Mouse (Mus musculus) MEL (cell line): ENCODE data around the gene Gm11549. TPM values are rescaled to one million over a fixed set of nuclear protein-coding genes. Genes with fewer than 3 reads are reported as not detected.

ENCODE experiments used
- DNase-seq: peaks from one replicate; pipeline ENCODE4 v3.0.0; 2011; ENCODE audit warnings: low read depth, low spot score
- H3K27ac ChIP-seq: 2 replicates; pipeline ENCODE4 v1.5.1; 2012; ENCODE audit warnings: low read depth, mild to moderate bottlenecking, control low read depth, low read length, moderate library complexity; ENCODE audit not compliant: control insufficient read depth
- H3K27me3 ChIP-seq, 2 experiments: fragments of 150-350 bp in 1 of 2; sonication (generic) in 1 of 2; 2 replicates each; pipeline ENCODE4 v1.6.1; 2012; ENCODE audit warnings: low read length in 2 of 2, mild to moderate bottlenecking in 2 of 2, improper control_type of control experiment in 1 of 2, moderate library complexity in 1 of 2; ENCODE audit not compliant: insufficient read depth in 2 of 2, control insufficient read depth in 1 of 2
- H3K36me3 ChIP-seq, 2 experiments: 2 replicates each; pipeline ENCODE4 v1.6.1; 2012 to 2014; ENCODE audit warnings: low read length in 2 of 2, improper control_type of control experiment in 1 of 2, inconsistent platforms in 1 of 2, mild to moderate bottlenecking in 1 of 2; ENCODE audit not compliant: insufficient read depth in 2 of 2, control insufficient read depth in 1 of 2
- H3K4me1 ChIP-seq, 2 experiments: fragments of 150-350 bp in 1 of 2; sonication (generic) in 1 of 2; 2 replicates each; pipeline ENCODE4 v1.6.1; 2012; ENCODE audit warnings: low read length in 2 of 2, improper control_type of control experiment in 1 of 2, mild to moderate bottlenecking in 1 of 2; ENCODE audit not compliant: insufficient read depth in 2 of 2, control insufficient read depth in 1 of 2
- H3K4me3 ChIP-seq, 2 experiments: fragments of 150-350 bp in 1 of 2; sonication (generic) in 1 of 2; 2 replicates each; pipeline ENCODE4 v1.5.1; 2012; ENCODE audit warnings: low read depth in 2 of 2, low read length in 2 of 2, mild to moderate bottlenecking in 2 of 2, moderate library complexity in 2 of 2, control low read depth in 1 of 2, improper control_type of control experiment in 1 of 2; ENCODE audit not compliant: control insufficient read depth in 1 of 2, insufficient read depth in 1 of 2
- H3K79me2 ChIP-seq: 2 replicates; pipeline ENCODE4 v1.6.1; 2012; ENCODE audit warnings: mild to moderate bottlenecking, low read length, moderate library complexity; ENCODE audit not compliant: control insufficient read depth, poor library complexity, insufficient read depth
- H3K9ac ChIP-seq: 2 replicates; pipeline ENCODE4 v1.6.1; 2012; ENCODE audit warnings: low read depth, mild to moderate bottlenecking, control low read depth, low read length, moderate library complexity; ENCODE audit not compliant: control insufficient read depth, poor library complexity, severe bottlenecking
- H3K9me3 ChIP-seq: fragments of 150-350 bp; sonication (generic); replicated peaks from 2 replicates; pipeline ENCODE4 v1.6.1; 2012; ENCODE audit warnings: mild to moderate bottlenecking, low read length, improper control_type of control experiment, moderate library complexity; ENCODE audit not compliant: insufficient read depth
- CHD2 ChIP-seq: IDR thresholded peaks from 2 replicates; pipeline ENCODE4 v1.6.1; 2011; ENCODE audit warnings: low read length, improper control_type of control experiment
- CTCF ChIP-seq, 3 experiments: IDR thresholded peaks in 2 of 3; conservative IDR thresholded peaks in 1 of 3; 2 replicates each; pipeline ENCODE4 v1.5.1; 2011 to 2012; ENCODE audit warnings: low read length in 3 of 3, low read depth in 2 of 3, mild to moderate bottlenecking in 2 of 3, improper control_type of control experiment in 1 of 3, inconsistent platforms in 1 of 3, mixed read lengths in 1 of 3, moderate library complexity in 1 of 3; ENCODE audit not compliant: control insufficient read depth in 1 of 3, insufficient read depth in 1 of 3, poor library complexity in 1 of 3, severe bottlenecking in 1 of 3
- ELF1 ChIP-seq: IDR thresholded peaks from 2 replicates; pipeline ENCODE4 v1.6.1; 2014; ENCODE audit warnings: low read depth, mild to moderate bottlenecking, inconsistent platforms, low read length, improper control_type of control experiment, moderate library complexity
- EP300 ChIP-seq, 2 experiments: IDR thresholded peaks; 2 replicates each; pipeline ENCODE4 v1.6.1; 2011; ENCODE audit warnings: improper control_type of control experiment in 2 of 2, low read length in 2 of 2, low read depth in 1 of 2, mild to moderate bottlenecking in 1 of 2
- ETS1 ChIP-seq: IDR thresholded peaks from 2 replicates; pipeline ENCODE4 v1.6.1; 2012; ENCODE audit warnings: low read depth, mild to moderate bottlenecking, inconsistent platforms, low read length, improper control_type of control experiment, moderate library complexity
- GABPA ChIP-seq: IDR thresholded peaks from 2 replicates; pipeline ENCODE4 v1.6.1; 2012; ENCODE audit warnings: low read depth, mild to moderate bottlenecking, inconsistent platforms, low read length, improper control_type of control experiment, moderate library complexity
- MAFK ChIP-seq: IDR thresholded peaks from 2 replicates; pipeline ENCODE4 v1.6.1; 2011; ENCODE audit warnings: low read depth, mild to moderate bottlenecking, low read length, improper control_type of control experiment, borderline replicate concordance
- MEF2A ChIP-seq: IDR thresholded peaks from 2 replicates; pipeline ENCODE4 v1.6.1; 2014; ENCODE audit warnings: low read depth, mild to moderate bottlenecking, inconsistent platforms, low read length, improper control_type of control experiment; ENCODE audit not compliant: poor library complexity, insufficient replicate concordance, severe bottlenecking; ENCODE audit errors: extremely low read depth
- MXI1 ChIP-seq: IDR thresholded peaks from 2 replicates; pipeline ENCODE4 v1.6.1; 2011; ENCODE audit warnings: mild to moderate bottlenecking, low read depth, low read length, improper control_type of control experiment
- NELFE ChIP-seq: IDR thresholded peaks from 2 replicates; pipeline ENCODE4 v1.6.1; 2011; ENCODE audit warnings: low read depth, low read length, improper control_type of control experiment
- NRF1 ChIP-seq: IDR thresholded peaks from 2 replicates; pipeline ENCODE4 v1.6.1; 2014; ENCODE audit warnings: low read depth, mild to moderate bottlenecking, inconsistent platforms, low read length, improper control_type of control experiment, moderate library complexity; ENCODE audit not compliant: poor library complexity, insufficient read depth, severe bottlenecking
- POLR2AphosphoS2 ChIP-seq: IDR thresholded peaks from 2 replicates; pipeline ENCODE4 v1.6.1; 2011; ENCODE audit warnings: low read length, improper control_type of control experiment
- SIN3A ChIP-seq: IDR thresholded peaks from 2 replicates; pipeline ENCODE4 v1.6.1; 2012; ENCODE audit warnings: low read length, improper control_type of control experiment, inconsistent platforms
- UBTF ChIP-seq: IDR thresholded peaks from 2 replicates; pipeline ENCODE4 v1.6.1; 2012; ENCODE audit warnings: low read depth, mild to moderate bottlenecking, inconsistent platforms, low read length, improper control_type of control experiment, moderate library complexity, borderline replicate concordance; ENCODE audit not compliant: insufficient read depth
- USF1 ChIP-seq: IDR thresholded peaks from 2 replicates; pipeline ENCODE4 v1.6.1; 2014; ENCODE audit warnings: low read depth, mild to moderate bottlenecking, inconsistent platforms, low read length, improper control_type of control experiment, moderate library complexity
- ZMIZ1 ChIP-seq: IDR thresholded peaks from 2 replicates; pipeline ENCODE4 v1.6.1; 2012; ENCODE audit warnings: low read depth, mild to moderate bottlenecking, inconsistent platforms, low read length, improper control_type of control experiment, moderate library complexity
- polyA plus RNA-seq, 2 experiments: library from polyadenylated mRNA; stranded (reverse) in 1 of 2; unstranded in 1 of 2; fragments of >175 nt in 1 of 2; fragments of >200 nt in 1 of 2; gene quantifications; 2 replicates each; pipeline versions ENCODE4 v1.2.1 to v1.2.4; 2012; ENCODE audit warnings: low replicate concordance in 2 of 2, low read depth in 1 of 2; ENCODE audit not compliant: insufficient read length in 2 of 2, insufficient read depth in 1 of 2, missing spikeins in 1 of 2
- total RNA-seq: library from RNA; depleted of rRNA; stranded (reverse); fragments of 300-350 nt; gene quantifications from 2 replicates; pipeline ENCODE4 v1.2.3, GENCODE M21; 2012

Gene Gm11549
- total and polyA plus RNA-seq, 3 experiments = not detected

GRCm38 (mm10) chr3:36563666-36564065 lies 42.1 kb upstream of the Gm11549 start:
- no peaks in the 10 kb centered on the region for H3K27me3 ChIP-seq
- H3K36me3 ChIP-seq = peaks cover 0 to 20% of the 10 kb centered on the region in 2 experiments; a peak in 3 of 4 replicates
- H3K9ac ChIP-seq = no peak overlapping the region
- TF ChIP-seq CTCF (IDR thresholded peaks at IDR 0.05 in 2 of 3, conservative IDR thresholded peaks at IDR 0.05 in 1 of 3; ENCODE audit: control insufficient read depth in 1 of 3, insufficient read depth in 1 of 3, low read depth in 2 of 3, low read length in 3 of 3, poor library complexity in 1 of 3, severe bottlenecking in 1 of 3) (peak in 1 of 3 experiments; percentile 32; a peak in 1 of 6 replicates), UBTF (no peak), POLR2AphosphoS2 (peak; percentile 54; the same call in 1 of the 2 replicates), CHD2 (peak; percentile 16; the same call in 1 of the 2 replicates), MAFK (no peak), ZMIZ1 (0 out of 2 replicates have a peak, but pooled peaks have one; percentile 28), MEF2A (no peak)
- no peak overlapping the region for H3K4me3 ChIP-seq
- peaks cover 4% of the 10 kb centered on the region; the same call in 1 of the 2 replicates for H3K79me2 ChIP-seq
- DNase-seq = no peak
- no peaks in the 10 kb centered on the region for H3K4me1 ChIP-seq
- no peak overlapping the region for H3K27ac ChIP-seq
- H3K9me3 ChIP-seq = no peaks in the 10 kb centered on the region

DNA sequence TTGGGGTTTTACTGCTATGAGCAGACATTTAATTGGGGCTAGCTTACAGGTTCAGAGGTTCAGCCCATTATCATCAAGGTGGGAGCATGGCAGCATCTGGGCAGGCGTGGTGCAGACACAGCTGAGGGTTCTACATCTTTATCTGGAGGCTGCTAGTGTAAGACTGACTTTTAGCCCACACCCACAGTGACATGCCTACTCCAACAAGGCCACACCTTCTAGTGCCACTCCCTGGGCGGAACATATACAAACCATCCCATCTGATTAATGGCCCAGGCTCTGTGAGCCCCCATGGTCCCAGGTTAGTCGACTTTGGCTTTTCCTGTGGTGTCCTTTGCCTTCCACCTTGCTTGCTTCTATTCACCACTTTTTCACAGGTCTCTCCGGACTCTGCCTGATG lies 38.0 kb upstream of the Gm11549 start:
- no peaks in the 10 kb centered on the region for H3K9me3 ChIP-seq
- H3K9ac ChIP-seq = no peak overlapping the region
- TF ChIP-seq ZMIZ1 (no peak), ELF1 (no peak), SIN3A (no peak), EP300 (IDR thresholded peaks at IDR 0.05; ENCODE audit: low read depth in 1 of 2, low read length in 2 of 2) (no peak)
- TF ChIP-seq, all 39 proteins: peak for 0
- Histone ChIP-seq H3K79me2 (no peaks in the 10 kb centered on the region), H3K4me1 (no peaks in the 10 kb centered on the region), H3K36me3 (peaks cover 0 to 10% of the 10 kb centered on the region in 2 experiments; a peak in 2 of 4 replicates), H3K27ac (no peak overlapping the region), H3K4me3 (no peak overlapping the region), H3K27me3 (no peaks in the 10 kb centered on the region)
- DNase-seq = no peak

GRCm38 (mm10) chr3:36557601-36558000 lies 36.0 kb upstream of the Gm11549 start:
- no peak for TF ChIP-seq SIN3A
- no peak for TF ChIP-seq NRF1
- TF ChIP-seq USF1 = no peak
- TF ChIP-seq GABPA = no peak
- no peak for TF ChIP-seq ETS1
- TF ChIP-seq MXI1 = no peak
- no peak for TF ChIP-seq NELFE
- Histone ChIP-seq H3K4me3 (no peak overlapping the region), H3K4me1 (no peaks in the 10 kb centered on the region), H3K27me3 (no peaks in the 10 kb centered on the region), H3K9ac (no peak overlapping the region), H3K9me3 (no peaks in the 10 kb centered on the region), H3K79me2 (peaks cover 4% of the 10 kb centered on the region), H3K36me3 (peaks cover 0 to 7% of the 10 kb centered on the region in 2 experiments; a peak in 3 of 4 replicates), H3K27ac (no peak overlapping the region)
- no peak for DNase-seq
